In the genomic region with DNA sequence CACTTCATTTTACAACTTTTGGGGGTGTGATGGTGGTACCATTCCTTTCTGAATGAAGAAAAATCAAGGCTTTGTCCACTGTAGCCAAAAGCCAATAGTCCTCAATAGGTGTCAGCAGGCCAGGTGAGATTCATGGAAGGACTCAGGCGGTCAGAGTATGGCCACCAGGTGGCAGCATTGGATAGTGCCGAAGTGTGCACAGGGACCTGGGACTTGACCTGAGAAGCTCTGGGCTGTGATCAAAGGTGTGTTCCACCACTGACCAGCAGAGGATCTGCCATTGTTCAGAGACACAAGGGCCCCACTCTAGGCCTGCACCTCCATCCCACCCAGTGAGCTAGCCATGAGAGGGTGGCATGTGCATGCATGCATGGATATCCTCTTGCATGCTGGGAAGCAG, we compare ENCODE assay signal across 8 mouse cellular contexts. TPM values are rescaled to one million over a fixed set of nuclear protein-coding genes. Genes with fewer than 3 reads are reported as not detected.
A peak's percentile ranks its signal among the peaks of the same experiment; 100 is the strongest.
DNase-seq lines count a peak whose midpoint lies in the region; ATAC-seq and TF ChIP-seq lines count a peak whose summit lies in the region.

No protein-coding gene starts in this region.

- ATAC-seq in neural tube, embryonic 15.5 days (ENCODE audit: low FRiP score) = no peak
- ATAC-seq in granulocyte monocyte progenitor cell, adult 5-6 weeks (replicated peaks; ENCODE audit: poor library complexity, severe bottlenecking) = peak; percentile 52
- ATAC-seq in lung, embryonic 14.5 days (ENCODE audit: insufficient read depth) = no peak

- H3K4me2 ChIP-seq in neural tube, embryonic 15.5 days = no peak overlapping the region
- H3K4me2 ChIP-seq in lung, embryonic 14.5 days = no peak overlapping the region

- H3K4me1 ChIP-seq in neural tube, embryonic 15.5 days = no peaks in the 10 kb centered on the region
- no peaks in the 10 kb centered on the region for H3K4me1 ChIP-seq in lung, embryonic 14.5 days (ENCODE audit: insufficient read depth)

- peak; percentile 84 for TF ChIP-seq CTCF in lung, embryonic 14.5 days (IDR thresholded peaks at IDR 0.05; ENCODE audit: low read depth)

- H3K4me3 ChIP-seq in neural tube, embryonic 15.5 days (replicated peaks) = no peak overlapping the region
- H3K4me3 ChIP-seq in lung, embryonic 14.5 days (ENCODE audit: low read depth, low read length) = no peak overlapping the region

- H3K27me3 ChIP-seq in neural tube, embryonic 15.5 days (replicated peaks) = no peaks in the 10 kb centered on the region
- H3K27me3 ChIP-seq in lung, embryonic 14.5 days (ENCODE audit: insufficient read depth, low read length) = no peaks in the 10 kb centered on the region

- WGBS in neural tube, embryonic 15.5 days = 11% methylated on average over 2 of the region's 2 CpGs
- WGBS in lung, embryonic 14.5 days = 3% methylated on average over 2 of the region's 2 CpGs

- peak; percentile 41 for DNase-seq in neural tube, embryonic 10.5 days (ENCODE audit: extremely low spot score, low spot score)
- peak; percentile 41 for DNase-seq in cerebellum, adult 9-11 months
- DNase-seq in layer of hippocampus, adult 18-20 months (ENCODE audit: low spot score in 2 of 2) = peak; percentile 14 to 56
- DNase-seq in lung, embryonic 14.5 days = peak; percentile 74
- DNase-seq in right cerebral cortex, postnatal 25 days = peak; percentile 37
- peak; percentile 18 for DNase-seq in urinary bladder, postnatal 10 days (ENCODE audit: low spot score)

- no peak overlapping the region for H3K27ac ChIP-seq in neural tube, embryonic 15.5 days (replicated peaks)
- H3K27ac ChIP-seq in lung, embryonic 14.5 days (ENCODE audit: low read depth) = no peak overlapping the region

- no peaks in the 10 kb centered on the region for H3K9me3 ChIP-seq in neural tube, embryonic 15.5 days (replicated peaks)
- no peaks in the 10 kb centered on the region for H3K9me3 ChIP-seq in lung, embryonic 14.5 days (ENCODE audit: low read depth, low read length)

- no peak overlapping the region for H3K9ac ChIP-seq in neural tube, embryonic 15.5 days (replicated peaks)
- H3K9ac ChIP-seq in lung, embryonic 14.5 days = no peak overlapping the region

- H3K36me3 ChIP-seq in neural tube, embryonic 15.5 days = no peaks in the 10 kb centered on the region
- no peaks in the 10 kb centered on the region for H3K36me3 ChIP-seq in lung, embryonic 14.5 days (ENCODE audit: insufficient read depth)

RNA-seq across cellular contexts. Expression of a gene that starts 2.7 kb away (rescaled TPM):
- polyA plus RNA-seq in neural tube, embryonic 15.5 days (2015; fragmentation: Nextera tagmentation; extraction: Ambion mirVana) = not detected in 2 replicates
- total RNA-seq in granulocyte monocyte progenitor cell, adult 5-6 weeks (2014; fragmentation: Nextera tagmentation) = not detected in 2 replicates
- not detected in 2 replicates for total RNA-seq in granulocyte monocyte progenitor cell, adult 5-6 weeks (2017)
- total RNA-seq in layer of hippocampus, adult 18-20 months (2021) = not detected
- polyA plus RNA-seq in lung, embryonic 14.5 days (2014; fragmentation: Nextera tagmentation; extraction: Ambion mirVana) = not detected in 2 replicates

RNA-seq across cellular contexts. Expression of a gene that starts 43.7 kb away (rescaled TPM):
- not detected in 2 replicates for polyA plus RNA-seq in neural tube, embryonic 15.5 days (2015; fragmentation: Nextera tagmentation; extraction: Ambion mirVana)
- total RNA-seq in granulocyte monocyte progenitor cell, adult 5-6 weeks (2014; fragmentation: Nextera tagmentation) = not detected in 2 replicates
- not detected in 2 replicates for total RNA-seq in granulocyte monocyte progenitor cell, adult 5-6 weeks (2017)
- under 1 TPM in 1 of 2 experiments, not detected in 1; 0.37 TPM for total RNA-seq in layer of hippocampus, adult 18-20 months (2021)
- polyA plus RNA-seq in lung, embryonic 14.5 days (2014; fragmentation: Nextera tagmentation; extraction: Ambion mirVana) = 0.20 and 0.21 TPM in 2 replicates

Comparison
In these comparisons a context has a peak if more than half of its experiments do, and no peak if none do; other contexts are left out.
1. DNase-seq: peak in every context shown above with its lines; median percentile 74 in lung, embryonic 14.5 days; 41 in neural tube, embryonic 10.5 days; 41 in cerebellum, adult 9-11 months; 37 in right cerebral cortex, postnatal 25 days; 35 in layer of hippocampus, adult 18-20 months; 18 in urinary bladder, postnatal 10 days.